Mouse (Mus musculus): ENCODE results near the gene Khdc1a.

DNA sequence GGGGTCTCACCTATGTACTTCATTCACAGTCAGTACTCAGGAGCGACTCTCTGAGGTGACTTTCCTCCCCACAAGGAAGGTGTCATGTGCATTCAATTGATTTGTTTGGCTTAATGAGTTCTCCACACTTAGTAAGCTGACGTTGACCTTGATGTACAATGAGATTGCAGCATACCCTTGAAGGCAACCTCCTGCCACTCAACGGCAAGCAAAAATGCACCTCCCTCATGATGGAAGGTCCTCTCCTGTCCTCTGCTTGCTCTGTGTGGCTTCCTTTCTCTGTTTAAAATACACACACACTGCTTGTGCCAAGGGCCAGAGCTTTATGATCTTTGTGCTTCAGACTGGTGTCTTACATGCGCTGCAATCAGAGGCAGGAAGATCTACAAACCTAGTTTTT lies 44.8 kb upstream of the Khdc1a start:
- TF ChIP-seq POLR2A (IDR thresholded peaks at IDR 0.05; ENCODE audit: low read depth, low read length) (no peak), CTCF (IDR thresholded peaks at IDR 0.05; ENCODE audit: extremely low read depth, insufficient read length, insufficient replicate concordance, low read depth, low read length) (no peak)
